Mouse (Mus musculus) embryonic facial prominence, embryonic 14.5 days (tissue): ENCODE measurements at regions not wholly inside any gene's neighbourhood (a gene's known extent, or its start where the extent isn't known, plus 50 kb on each side); places are given as distances from the start of the nearest gene placed in this dataset.

Experiments
- ATAC-seq: fragments of 200-750 bp; cut with Nextera tagmentation; 2 replicates; pipeline ENCODE4 v1.8.0; 2017; ENCODE audit warnings: low read depth, moderate number of reproducible peaks, moderate TSS enrichment
- DNase-seq: peaks from one replicate; pipeline ENCODE4 v3.0.0-alpha.2; 2015; ENCODE audit warnings: low spot score
- H3K27ac ChIP-seq: fragments of 300-500 bp; sonication (generic); replicated peaks from 2 replicates; pipeline ENCODE4 v1.5.1; 2014; ENCODE audit warnings: low read depth, mild to moderate bottlenecking, low read length, moderate library complexity
- H3K27me3 ChIP-seq: fragments of 300-500 bp; sonication (generic); replicated peaks from 2 replicates; pipeline ENCODE4 v1.6.1; 2014; ENCODE audit warnings: low read length; ENCODE audit not compliant: control insufficient read depth, insufficient read depth
- H3K36me3 ChIP-seq: fragments of 300-500 bp; sonication (generic); 2 replicates; pipeline ENCODE4 v1.6.1; 2014; ENCODE audit warnings: low read length, mixed read lengths; ENCODE audit not compliant: control insufficient read depth, insufficient read depth
- H3K4me1 ChIP-seq: fragments of 300-500 bp; sonication (generic); 2 replicates; pipeline ENCODE4 v1.6.1; 2014; ENCODE audit warnings: antibody characterized with exemption, low read length; ENCODE audit not compliant: control insufficient read depth, insufficient read depth
- H3K4me2 ChIP-seq: fragments of 300-500 bp; sonication (generic); 2 replicates; pipeline ENCODE4 v1.6.1; 2014; ENCODE audit warnings: low read depth, mild to moderate bottlenecking, low read length, moderate library complexity, mixed read lengths
- H3K4me3 ChIP-seq: fragments of 300-500 bp; sonication (generic); 2 replicates; pipeline ENCODE4 v1.5.1; 2014; ENCODE audit warnings: low read depth, mild to moderate bottlenecking, low read length
- H3K9ac ChIP-seq: fragments of 300-500 bp; sonication (generic); 2 replicates; pipeline ENCODE4 v1.6.1; 2014; ENCODE audit warnings: low read depth, mild to moderate bottlenecking, low read length, moderate library complexity, mixed read lengths
- H3K9me3 ChIP-seq: fragments of 300-500 bp; sonication (generic); 2 replicates; pipeline ENCODE4 v1.6.1; 2016; ENCODE audit warnings: low read length; ENCODE audit not compliant: control insufficient read depth
- whole genome bisulfite sequencing: fragments of 180-500 bp; shearing (Covaris S2); extraction: QIAGEN DNeasy Blood & Tissue Kit; methylation state at CpG from one replicate; pipeline ENCODE4 v1.1.7; 2014; 5-methylcytosine and 5-hydroxymethylcytosine counted together

DNA sequence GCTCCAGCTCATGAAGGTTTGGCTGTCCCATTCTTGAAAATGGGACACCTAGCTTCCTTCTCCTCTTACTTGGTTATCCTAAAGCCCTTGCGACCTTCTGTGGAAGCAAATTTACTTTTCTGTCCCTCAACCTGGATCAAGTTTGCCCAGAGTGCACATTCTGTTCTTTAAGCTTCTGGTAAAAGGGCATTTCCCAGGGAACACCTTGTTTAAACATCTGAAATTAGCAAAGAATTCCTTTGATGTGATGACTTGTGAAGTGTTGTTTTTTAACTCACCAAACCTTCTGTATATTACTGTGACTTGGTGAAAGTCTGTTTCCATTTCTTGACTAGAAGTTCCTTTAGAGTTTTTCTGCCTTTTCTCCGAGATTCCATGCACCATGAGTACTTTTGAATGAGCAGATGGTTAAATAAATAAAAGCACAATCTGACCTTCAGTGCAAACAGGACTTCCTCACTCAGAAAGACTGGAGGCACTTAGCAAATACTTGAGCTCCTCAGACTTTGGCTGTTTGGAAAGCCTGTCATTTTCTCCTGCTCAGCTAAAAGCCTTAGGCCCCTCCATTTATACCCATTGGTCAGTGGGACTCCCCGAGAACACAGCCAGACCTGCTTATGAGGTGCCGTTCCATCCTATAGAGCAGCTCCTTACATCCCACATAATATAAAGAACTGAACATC, 69.3 kb upstream of the Rprm start:
- no peaks in the 10 kb centered on the region for H3K4me1 ChIP-seq
- no peak for ATAC-seq
- H3K36me3 ChIP-seq = no peaks in the 10 kb centered on the region
- H3K4me2 ChIP-seq = no peak overlapping the region
- no peak overlapping the region for H3K9ac ChIP-seq
- no peak overlapping the region for H3K27ac ChIP-seq
- no peaks in the 10 kb centered on the region for H3K27me3 ChIP-seq
- H3K4me3 ChIP-seq = no peak overlapping the region
- H3K9me3 ChIP-seq = no peaks in the 10 kb centered on the region
- no peak for DNase-seq
- 59% methylated on average over 4 of the region's 4 CpGs for WGBS

- no peak for DNase-seq
- WGBS = 41% methylated on average over 8 of the region's 8 CpGs
Measured at GRCm38 (mm10) chr2:54158689-54159630, 73.6 kb upstream of the Rprm start.

DNA sequence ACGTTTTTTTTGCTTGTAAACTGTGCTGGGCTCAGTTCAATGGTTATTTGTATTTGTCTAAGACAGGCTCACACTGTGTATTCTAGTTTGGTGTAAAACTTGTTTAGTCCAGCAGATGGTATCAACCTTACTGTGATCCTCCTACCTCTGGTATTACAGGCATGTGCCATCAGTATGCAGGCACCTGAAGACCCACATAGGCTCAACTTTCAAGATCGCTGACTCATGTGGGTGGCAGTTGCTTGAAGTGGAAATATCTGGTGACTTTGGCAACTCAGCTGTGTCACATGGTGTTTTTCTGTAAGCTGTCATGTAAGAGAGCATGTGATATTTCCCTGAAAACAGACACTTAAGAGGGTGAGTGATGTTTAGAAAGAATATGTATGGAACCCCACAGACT, 92.2 kb upstream of the Rprm start:
- H3K9me3 ChIP-seq = no peaks in the 10 kb centered on the region
- no peak overlapping the region for H3K27ac ChIP-seq
- no peaks in the 10 kb centered on the region for H3K27me3 ChIP-seq
- WGBS = 74% methylated on average over 2 of the region's 2 CpGs
- no peaks in the 10 kb centered on the region for H3K36me3 ChIP-seq
- ATAC-seq (no peak), DNase-seq (no peak)
- H3K4me2 ChIP-seq = no peak overlapping the region
- H3K9ac ChIP-seq = no peak overlapping the region
- no peak overlapping the region for H3K4me3 ChIP-seq
- H3K4me1 ChIP-seq = no peaks in the 10 kb centered on the region

More at GRCm38 (mm10) chr2:54158689-54159630, 73.6 kb upstream of the Rprm start:
- no peak overlapping the region for H3K27ac ChIP-seq
- no peaks in the 10 kb centered on the region for H3K27me3 ChIP-seq
- no peaks in the 10 kb centered on the region for H3K36me3 ChIP-seq
- H3K4me3 ChIP-seq = no peak overlapping the region
- H3K4me2 ChIP-seq = no peak overlapping the region
- no peak for ATAC-seq
- no peaks in the 10 kb centered on the region for H3K4me1 ChIP-seq
- no peaks in the 10 kb centered on the region for H3K9me3 ChIP-seq
- H3K9ac ChIP-seq = no peak overlapping the region

DNA sequence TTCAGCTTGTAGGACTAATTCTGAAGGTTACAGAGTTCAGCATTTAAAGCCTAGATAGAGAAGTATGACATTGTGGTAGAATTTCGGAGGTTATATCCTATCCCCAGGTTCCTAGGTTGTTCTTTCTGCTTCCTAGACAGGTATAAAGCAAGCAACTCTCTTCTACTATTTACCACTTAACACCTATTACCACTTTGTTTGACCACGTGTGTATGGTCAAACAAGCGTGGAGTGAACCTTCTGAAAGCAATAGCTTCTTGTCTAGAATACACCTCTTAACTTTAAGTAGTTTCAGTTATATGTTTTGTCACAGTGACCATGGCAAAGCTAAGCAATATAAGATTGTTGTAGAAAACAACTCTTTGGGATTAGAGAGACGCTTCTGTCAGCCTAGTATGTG, 105.5 kb upstream of the Rprm start:
- no peak overlapping the region for H3K27ac ChIP-seq
- no peaks in the 10 kb centered on the region for H3K27me3 ChIP-seq
- no peak overlapping the region for H3K4me3 ChIP-seq
- DNase-seq (no peak), ATAC-seq (no peak)
- no peak overlapping the region for H3K9ac ChIP-seq
- no peaks in the 10 kb centered on the region for H3K36me3 ChIP-seq
- 80% methylated on average over 4 of the region's 4 CpGs for WGBS
- no peak overlapping the region for H3K4me2 ChIP-seq
- no peaks in the 10 kb centered on the region for H3K9me3 ChIP-seq
- H3K4me1 ChIP-seq = no peaks in the 10 kb centered on the region

DNA sequence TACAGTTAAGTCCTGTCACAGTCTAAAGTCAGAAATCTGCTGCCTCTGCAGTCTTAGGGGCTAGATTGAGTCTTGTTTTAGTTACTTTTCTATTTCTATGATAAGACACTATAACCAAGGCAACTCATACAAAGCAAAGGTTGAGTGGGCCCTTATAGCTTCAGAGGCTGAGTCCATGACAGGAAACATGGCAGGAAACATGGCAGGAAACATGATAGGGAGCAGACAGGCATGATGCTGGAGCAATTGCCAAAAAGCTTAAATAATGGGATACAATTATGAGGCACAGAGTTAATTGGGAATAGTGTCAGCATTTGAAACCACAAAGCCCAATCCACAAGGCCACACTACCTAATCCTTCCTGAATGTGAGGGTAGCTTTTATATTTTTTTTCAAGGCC, 113.0 kb upstream of the Rprm start:
- Histone ChIP-seq H3K4me2 (no peak overlapping the region), H3K27me3 (no peaks in the 10 kb centered on the region), H3K27ac (no peak overlapping the region), H3K4me1 (no peaks in the 10 kb centered on the region), H3K9ac (no peak overlapping the region), H3K36me3 (no peaks in the 10 kb centered on the region), H3K9me3 (no peaks in the 10 kb centered on the region), H3K4me3 (no peak overlapping the region)
- ATAC-seq (no peak), DNase-seq (no peak)

GRCm38 (mm10) chr2:54215597-54215996, 130.2 kb upstream of the Rprm start:
- H3K27ac ChIP-seq = no peak overlapping the region
- no peak overlapping the region for H3K9ac ChIP-seq
- H3K36me3 ChIP-seq = no peaks in the 10 kb centered on the region
- no peaks in the 10 kb centered on the region for H3K9me3 ChIP-seq
- WGBS = 63% methylated on average over 3 of the region's 3 CpGs
- DNase-seq = no peak
- no peak overlapping the region for H3K4me2 ChIP-seq
- no peaks in the 10 kb centered on the region for H3K27me3 ChIP-seq
- H3K4me3 ChIP-seq = no peak overlapping the region
- H3K4me1 ChIP-seq = no peaks in the 10 kb centered on the region
- no peak for ATAC-seq

GRCm38 (mm10) chr2:54228613-54229012, 143.3 kb upstream of the Rprm start:
- Histone ChIP-seq H3K27me3 (no peaks in the 10 kb centered on the region), H3K27ac (no peak overlapping the region), H3K4me2 (no peak overlapping the region), H3K9me3 (no peaks in the 10 kb centered on the region), H3K9ac (no peak overlapping the region), H3K4me1 (no peaks in the 10 kb centered on the region), H3K36me3 (no peaks in the 10 kb centered on the region), H3K4me3 (no peak overlapping the region)
- ATAC-seq (no peak), DNase-seq (no peak)

DNA sequence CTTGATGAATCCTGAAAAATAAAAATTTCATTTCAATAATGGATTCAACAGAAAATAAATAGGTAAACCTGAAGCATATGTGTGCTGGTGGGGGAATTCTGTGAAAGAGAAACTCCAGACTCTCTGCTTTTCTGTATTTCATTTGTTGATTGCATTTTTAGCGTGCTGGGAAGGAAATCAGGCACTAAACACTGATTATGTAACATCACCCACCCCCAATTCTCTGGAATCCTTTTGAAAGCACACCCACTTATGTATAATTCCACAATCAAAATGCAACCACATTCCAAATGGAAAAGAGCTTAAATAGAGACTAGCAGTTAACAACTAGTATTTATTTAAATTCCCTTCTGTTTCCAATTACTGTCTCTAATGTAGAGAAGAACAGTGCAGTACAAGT, 143.7 kb upstream of the Rprm start:
- peak; percentile 47 for DNase-seq
- WGBS = 19% methylated on average over 1 of the region's 1 CpGs
- H3K27ac ChIP-seq = no peak overlapping the region

GRCm38 (mm10) chr2:54236760-54237159, 151.4 kb upstream of the Rprm start:
- no peaks in the 10 kb centered on the region for H3K27me3 ChIP-seq
- DNase-seq (no peak), ATAC-seq (no peak)
- no peaks in the 10 kb centered on the region for H3K9me3 ChIP-seq
- 86% methylated on average over 1 of the region's 1 CpGs for WGBS
- H3K36me3 ChIP-seq = no peaks in the 10 kb centered on the region
- no peaks in the 10 kb centered on the region for H3K4me1 ChIP-seq
- no peak overlapping the region for H3K27ac ChIP-seq
- no peak overlapping the region for H3K9ac ChIP-seq
- H3K4me3 ChIP-seq = no peak overlapping the region
- no peak overlapping the region for H3K4me2 ChIP-seq

More for the DNA sequence above, 143.7 kb upstream of the Rprm start:
- no peaks in the 10 kb centered on the region for H3K9me3 ChIP-seq
- no peak overlapping the region for H3K4me3 ChIP-seq
- no peak overlapping the region for H3K4me2 ChIP-seq
- no peaks in the 10 kb centered on the region for H3K4me1 ChIP-seq
- ATAC-seq = no peak
- H3K9ac ChIP-seq = no peak overlapping the region
- H3K27me3 ChIP-seq = no peaks in the 10 kb centered on the region
- no peaks in the 10 kb centered on the region for H3K36me3 ChIP-seq
